Mouse (Mus musculus): ENCODE data around the gene Ppm1b.

Gene Ppm1b

GRCm38 (mm10) chr17:85023247-85024167, 67.0 kb downstream of the Ppm1b start:
- peak; percentile 70 for DNase-seq (ENCODE audit: low read depth, low spot score)

GRCm38 (mm10) chr17:85024237-85024636, 67.7 kb downstream of the Ppm1b start:
- no peak for DNase-seq (ENCODE audit: low read depth, low spot score)

GRCm38 (mm10) chr17:85025151-85025550, 68.6 kb downstream of the Ppm1b start:
- no peak for DNase-seq (ENCODE audit: low read depth, low spot score)

- DNase-seq (ENCODE audit: low read depth, low spot score) = no peak
Measured at GRCm38 (mm10) chr17:85026436-85026835, 69.9 kb downstream of the Ppm1b start.

GRCm38 (mm10) chr17:85027247-85027646, 70.7 kb downstream of the Ppm1b start:
- DNase-seq (ENCODE audit: low read depth, low spot score) = no peak

GRCm38 (mm10) chr17:85028093-85028739, 71.7 kb downstream of the Ppm1b start, which contains the start of gene Slc3a1:
Slc3a1 (plus strand) TSS chr17:85028376.
- DNase-seq (ENCODE audit: low read depth, low spot score) = no peak

GRCm38 (mm10) chr17:85028797-85029196, 72.3 kb downstream of the Ppm1b start:
- no peak for DNase-seq (ENCODE audit: low read depth, low spot score)

GRCm38 (mm10) chr17:85030651-85031050, 74.1 kb downstream of the Ppm1b start:
- DNase-seq (ENCODE audit: low read depth, low spot score) = no peak

GRCm38 (mm10) chr17:85033087-85033486, 76.5 kb downstream of the Ppm1b start:
- DNase-seq (ENCODE audit: low read depth, low spot score) = no peak

- peak; percentile 32 for DNase-seq (ENCODE audit: low read depth, low spot score)
Measured at GRCm38 (mm10) chr17:85034068-85034467, 77.5 kb downstream of the Ppm1b start.

- no peak for DNase-seq (ENCODE audit: low read depth, low spot score)
Measured at GRCm38 (mm10) chr17:85037855-85038254, 81.3 kb downstream of the Ppm1b start.

- no peak for DNase-seq (ENCODE audit: low read depth, low spot score)
Measured at GRCm38 (mm10) chr17:85038311-85038710, 81.8 kb downstream of the Ppm1b start.

- DNase-seq (ENCODE audit: low read depth, low spot score) = no peak
Measured at GRCm38 (mm10) chr17:85038761-85039160, 82.2 kb downstream of the Ppm1b start.

GRCm38 (mm10) chr17:85040913-85041312, 84.4 kb downstream of the Ppm1b start:
- DNase-seq (ENCODE audit: low read depth, low spot score) = no peak

- DNase-seq (ENCODE audit: low read depth, low spot score) = no peak
Measured at GRCm38 (mm10) chr17:85042419-85042818, 85.9 kb downstream of the Ppm1b start.

- no peak for DNase-seq (ENCODE audit: low read depth, low spot score)
Measured at GRCm38 (mm10) chr17:85043404-85043816, 86.9 kb downstream of the Ppm1b start.

- DNase-seq (ENCODE audit: low read depth, low spot score) = no peak
Measured at GRCm38 (mm10) chr17:85044466-85044865, 87.9 kb downstream of the Ppm1b start.

GRCm38 (mm10) chr17:85045160-85045559, 88.6 kb downstream of the Ppm1b start:
- DNase-seq (ENCODE audit: low read depth, low spot score) = no peak

GRCm38 (mm10) chr17:85048379-85048778, 91.8 kb downstream of the Ppm1b start:
- DNase-seq (ENCODE audit: low read depth, low spot score) = no peak

- DNase-seq (ENCODE audit: low read depth, low spot score) = no peak
Measured at GRCm38 (mm10) chr17:85058276-85058675, 101.7 kb downstream of the Ppm1b start.

GRCm38 (mm10) chr17:85059136-85059535, 102.6 kb downstream of the Ppm1b start:
- DNase-seq (ENCODE audit: low read depth, low spot score) = no peak

- no peak for DNase-seq (ENCODE audit: low read depth, low spot score)
Measured at GRCm38 (mm10) chr17:85063560-85063959, 107.0 kb downstream of the Ppm1b start.

GRCm38 (mm10) chr17:85067331-85067730, 110.8 kb downstream of the Ppm1b start:
- no peak for DNase-seq (ENCODE audit: low read depth, low spot score)
